Comparison of ENCODE assay signal across 9 mouse cellular contexts in genomic region chr3:87408171-87408570, GRCm38 (mm10). TPM values are rescaled to one million over a fixed set of nuclear protein-coding genes. Genes with fewer than 3 reads are reported as not detected.
DNase-seq lines count a peak whose midpoint lies in the region; ATAC-seq lines count a peak whose summit lies in the region.
"Had no signal": no experiment of that assay in that cellular context is flagged by ENCODE, and none has a peak within 500 bp of the region (broad histone marks: within the 10 kb centered on the region; RNA-seq: fewer than 3 reads in every experiment).

No protein-coding gene starts in this region.

- no peak overlapping the region for H3K9ac ChIP-seq in hindbrain, embryonic 11.5 days (ENCODE audit: low read depth, low read length)
- H3K9ac ChIP-seq in hindbrain, embryonic 14.5 days, result no peak overlapping the region
- H3K9ac ChIP-seq: embryonic facial prominence, embryonic 12.5 days had no signal

- H3K9me3 ChIP-seq in hindbrain, embryonic 11.5 days (ENCODE audit: control insufficient read depth, low read length), result no peaks in the 10 kb centered on the region
- no peaks in the 10 kb centered on the region for H3K9me3 ChIP-seq in hindbrain, embryonic 14.5 days (ENCODE audit: control insufficient read depth, low read length)
- H3K9me3 ChIP-seq: embryonic facial prominence, embryonic 12.5 days had no signal

- no peak overlapping the region for H3K27ac ChIP-seq in hindbrain, embryonic 11.5 days (ENCODE audit: low read depth, low read length)
- no peak overlapping the region for H3K27ac ChIP-seq in hindbrain, embryonic 14.5 days
- H3K27ac ChIP-seq: embryonic facial prominence, embryonic 12.5 days had no signal

- peak; percentile 43 for DNase-seq in hindbrain, embryonic 11.5 days (ENCODE audit: low spot score)
- no peak for DNase-seq in hindbrain, embryonic 14.5 days (ENCODE audit: low spot score)
- peak; percentile 23 to 37 for DNase-seq in CD8-positive naive resting alpha-beta T cell, adult 2 months (ENCODE audit: low read depth in 2 of 2, low spot score in 2 of 2)
- peak; percentile 36 for DNase-seq in lung, postnatal 14 days
- DNase-seq in thymus, postnatal 14 days, result peak; percentile 65
- DNase-seq in layer of hippocampus, adult 9-10 months (ENCODE audit: low spot score), result no peak
- no peak for DNase-seq in left cerebral cortex, adult 18-20 months (ENCODE audit: low spot score in 2 of 2)

- no peak overlapping the region for H3K4me3 ChIP-seq in hindbrain, embryonic 11.5 days (ENCODE audit: low read depth, low read length)
- H3K4me3 ChIP-seq in hindbrain, embryonic 14.5 days (replicated peaks; ENCODE audit: low read length), result no peak overlapping the region
- H3K4me3 ChIP-seq: embryonic facial prominence, embryonic 12.5 days had no signal

- no peak overlapping the region for H3K4me2 ChIP-seq in hindbrain, embryonic 11.5 days (replicated peaks; ENCODE audit: low read depth, low read length)
- no peak overlapping the region for H3K4me2 ChIP-seq in hindbrain, embryonic 14.5 days (replicated peaks)
- H3K4me2 ChIP-seq: embryonic facial prominence, embryonic 12.5 days had no signal

- H3K36me3 ChIP-seq in hindbrain, embryonic 11.5 days (ENCODE audit: control insufficient read depth, insufficient read depth, low read length), result no peaks in the 10 kb centered on the region
- no peaks in the 10 kb centered on the region for H3K36me3 ChIP-seq in hindbrain, embryonic 14.5 days (replicated peaks; ENCODE audit: control insufficient read depth, insufficient read depth)
- H3K36me3 ChIP-seq: embryonic facial prominence, embryonic 12.5 days had no signal

- H3K4me1 ChIP-seq in hindbrain, embryonic 11.5 days (replicated peaks; ENCODE audit: control insufficient read depth, insufficient read depth, low read length), result no peaks in the 10 kb centered on the region
- H3K4me1 ChIP-seq in hindbrain, embryonic 14.5 days (replicated peaks; ENCODE audit: control insufficient read depth, insufficient read depth, low read length), result no peaks in the 10 kb centered on the region
- H3K4me1 ChIP-seq: embryonic facial prominence, embryonic 12.5 days had no signal

- ATAC-seq in hindbrain, embryonic 11.5 days (ENCODE audit: low FRiP score), result no peak
- no peak for ATAC-seq in hindbrain, embryonic 14.5 days (ENCODE audit: low FRiP score)
- peak; percentile 94 for ATAC-seq in common myeloid progenitor, adult 5-6 weeks (replicated peaks; ENCODE audit: low read depth, poor library complexity, severe bottlenecking)

- 31% methylated on average over 4 of the region's 4 CpGs for WGBS in hindbrain, embryonic 11.5 days
- WGBS in hindbrain, embryonic 14.5 days, result 31% methylated on average over 4 of the region's 4 CpGs

- H3K27me3 ChIP-seq in hindbrain, embryonic 11.5 days (ENCODE audit: control insufficient read depth, insufficient read depth, low read length), result no peaks in the 10 kb centered on the region
- no peaks in the 10 kb centered on the region for H3K27me3 ChIP-seq in hindbrain, embryonic 14.5 days (ENCODE audit: control insufficient read depth, insufficient read depth, low read length)

RNA-seq across cellular contexts. Expression of gene Fcrl5, which starts 27.4 kb away (rescaled TPM):
- polyA plus RNA-seq in hindbrain, embryonic 11.5 days (2014; fragmentation: Nextera tagmentation; extraction: Ambion mirVana), result not detected in 2 replicates
- polyA plus RNA-seq in hindbrain, embryonic 14.5 days (2014; fragmentation: Nextera tagmentation; extraction: Ambion mirVana), result not detected in 2 replicates
- total RNA-seq in common myeloid progenitor, adult 5-6 weeks (2017), result not detected in 2 replicates
- not detected for total RNA-seq in left cerebral cortex, adult 18-20 months (2021)
- polyA plus RNA-seq: embryonic facial prominence, embryonic 12.5 days had no signal

RNA-seq across cellular contexts. Expression of gene Fcrl1, which starts 32.0 kb away (rescaled TPM):
- 0.11 TPM in 1 of 2 replicates, not detected in the other for polyA plus RNA-seq in hindbrain, embryonic 11.5 days (2014; fragmentation: Nextera tagmentation; extraction: Ambion mirVana)
- polyA plus RNA-seq in hindbrain, embryonic 14.5 days (2014; fragmentation: Nextera tagmentation; extraction: Ambion mirVana), result not detected in 2 replicates
- total RNA-seq in common myeloid progenitor, adult 5-6 weeks (2017), result 1.1 and 2.9 TPM in 2 replicates
- under 1 TPM; 0.26 to 0.30 TPM for total RNA-seq in left cerebral cortex, adult 18-20 months (2021)

RNA-seq across cellular contexts. Expression of gene Cd5l, which starts 50.5 kb away (rescaled TPM):
- 0.11 and 0.26 TPM in 2 replicates for polyA plus RNA-seq in hindbrain, embryonic 11.5 days (2014; fragmentation: Nextera tagmentation; extraction: Ambion mirVana)
- polyA plus RNA-seq in hindbrain, embryonic 14.5 days (2014; fragmentation: Nextera tagmentation; extraction: Ambion mirVana), result 0.12 and 0.30 TPM in 2 replicates
- total RNA-seq in common myeloid progenitor, adult 5-6 weeks (2017), result 0.29 and 0.37 TPM in 2 replicates
- not detected for total RNA-seq in left cerebral cortex, adult 18-20 months (2021)

Comparison
In these comparisons a context has a peak if more than half of its experiments do, and no peak if none do; other contexts are left out.
1. DNase-seq: peak in hindbrain, embryonic 11.5 days (single experiment), CD8-positive naive resting alpha-beta T cell, adult 2 months (2 of 2), lung, postnatal 14 days (single experiment) and thymus, postnatal 14 days (single experiment); none in hindbrain, embryonic 14.5 days (single experiment), layer of hippocampus, adult 9-10 months (single experiment) and left cerebral cortex, adult 18-20 months (0 of 2).